Mouse (Mus musculus) spleen, embryonic (tissue): ENCODE measurements at regions not wholly inside any gene's neighbourhood (a gene's known extent, or its start where the extent isn't known, plus 50 kb on each side); places are given as distances from the start of the nearest gene placed in this dataset.

Experiments
- CTCF ChIA-PET: fragments of 350-600 bp; sonication (Branson Sonifier 250); formaldehyde crosslinking; loops from one replicate; lab custom pipeline; 2022; lab: Charles Lee

DNA sequence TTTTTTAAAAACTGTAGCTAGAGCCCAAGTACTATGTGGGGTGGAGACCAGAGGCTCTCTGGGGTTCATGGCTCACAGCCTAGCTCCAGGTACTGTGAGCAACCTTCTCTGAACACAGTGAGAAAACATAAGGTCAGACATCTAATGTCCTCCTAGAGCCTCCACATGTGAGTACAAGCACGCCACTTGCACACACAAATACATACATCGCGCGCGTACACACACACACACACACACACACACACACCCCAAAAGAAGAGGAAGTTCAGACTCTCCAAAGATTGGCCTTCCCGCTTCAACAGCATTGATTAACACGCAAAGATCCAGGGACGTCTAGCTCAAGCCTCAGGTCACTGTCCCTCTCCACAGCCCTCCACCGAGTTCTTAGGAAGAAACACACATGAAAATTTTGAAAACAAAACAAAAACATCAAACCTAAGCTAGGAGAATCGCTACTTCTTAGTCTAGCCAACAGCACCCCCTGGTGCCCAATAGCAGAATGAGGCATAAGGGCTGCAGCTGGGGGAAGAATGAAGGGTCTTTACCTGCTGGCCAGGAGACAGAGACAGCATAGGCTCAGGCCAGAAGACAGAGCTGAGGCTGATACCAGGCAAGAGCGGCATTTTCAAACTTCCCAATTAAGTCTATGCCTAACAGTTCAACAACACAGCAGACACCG lies 90.7 kb upstream of the Usp24 start:
- CTCF ChIA-PET: interaction anchor here (0.7 to 1.0 kb wide), 3 partner anchors 31 to 97 kb away, joined by 3 to 6 read pairs (median 4); no protein-coding TSS in a partner anchor

DNA sequence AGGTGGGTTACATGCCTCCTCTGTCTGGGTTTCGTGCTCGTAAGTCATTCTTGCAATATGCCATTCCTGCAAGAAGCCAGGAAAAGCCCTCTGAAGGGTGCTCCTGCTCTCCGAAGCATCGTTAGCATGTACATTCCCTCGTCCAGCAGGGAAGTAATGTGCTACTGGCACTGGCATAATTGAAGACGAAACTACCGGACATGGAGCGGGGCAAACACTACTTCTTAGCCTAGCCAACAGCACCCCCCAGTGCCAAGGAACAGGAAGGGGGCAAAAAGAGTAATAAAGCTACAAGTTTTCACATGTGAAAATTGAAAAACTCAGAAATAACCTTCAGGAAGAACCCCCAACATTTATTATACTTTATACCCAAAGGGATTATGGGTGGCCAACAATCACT lies 88.6 kb upstream of the Usp24 start:
- CTCF ChIA-PET: interaction anchor here (0.6 kb wide), 1 partner anchor 50 kb away, joined by 8 read pairs; no protein-coding TSS in a partner anchor

DNA sequence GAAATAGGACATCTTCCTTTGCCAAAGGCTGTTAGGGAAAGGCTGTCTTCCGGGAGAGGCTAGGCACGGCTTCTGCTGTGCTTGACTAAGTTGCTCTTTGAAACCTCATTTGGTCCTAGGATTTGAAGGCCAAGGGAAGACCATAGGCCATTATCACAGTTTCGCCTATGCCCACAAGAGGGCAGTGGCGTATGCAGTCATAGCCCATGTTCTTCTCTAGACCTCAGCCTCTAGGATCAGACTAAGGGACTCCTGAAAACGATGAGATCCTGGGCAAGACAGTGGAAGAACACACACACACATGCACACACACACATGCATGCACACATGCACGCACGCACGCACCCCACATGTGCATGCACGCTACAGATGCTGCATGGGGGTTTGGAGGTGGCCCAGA lies 87.5 kb upstream of the Usp24 start:
- CTCF ChIA-PET: no interaction called here

DNA sequence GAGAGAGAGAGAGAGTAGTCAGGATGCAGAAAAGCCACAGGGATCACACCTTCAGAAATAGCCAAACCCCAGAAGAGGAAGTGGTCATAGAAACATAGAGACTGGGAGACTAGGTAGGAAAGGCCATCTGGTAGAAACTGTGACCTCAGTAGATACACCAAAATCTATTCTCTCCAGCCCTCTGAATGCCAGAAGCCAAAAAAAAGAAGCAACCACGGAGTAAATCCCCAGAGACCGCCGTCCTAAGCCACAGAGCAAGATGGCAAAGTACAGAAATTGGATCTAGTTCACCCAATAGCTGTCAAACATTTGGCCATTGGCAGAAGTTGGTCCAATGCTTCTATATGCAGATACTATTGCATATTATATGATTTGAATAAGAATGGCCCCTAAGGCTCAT lies 86.5 kb upstream of the Usp24 start:
- CTCF ChIA-PET: interaction anchor here (0.6 kb wide), 1 partner anchor 106 kb away, joined by 9 read pairs; no protein-coding TSS in a partner anchor

DNA sequence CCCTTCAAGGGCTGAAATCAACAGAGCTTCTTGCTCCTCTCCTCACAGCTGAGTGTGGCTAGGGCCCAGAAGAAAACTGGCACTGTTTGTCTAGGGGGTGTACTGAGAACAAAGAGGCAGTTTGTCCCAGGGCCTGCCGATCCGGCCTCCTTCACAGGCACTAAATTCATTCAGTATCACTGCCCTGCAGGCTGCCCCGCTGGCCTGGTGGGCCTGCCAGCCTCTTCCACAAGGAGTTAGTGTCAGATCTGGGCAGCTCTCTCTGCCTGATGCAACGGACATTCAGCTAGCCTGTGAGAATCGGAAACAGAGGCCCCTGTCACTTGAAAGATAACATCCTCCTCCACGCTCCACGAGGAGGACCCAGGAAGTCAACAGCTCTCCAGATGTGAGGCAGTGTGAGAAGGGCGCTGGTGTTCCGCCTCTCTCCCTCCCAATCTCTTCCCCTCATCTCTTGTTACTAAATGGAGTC lies 83.5 kb upstream of the Usp24 start:
- CTCF ChIA-PET: no interaction called here

DNA sequence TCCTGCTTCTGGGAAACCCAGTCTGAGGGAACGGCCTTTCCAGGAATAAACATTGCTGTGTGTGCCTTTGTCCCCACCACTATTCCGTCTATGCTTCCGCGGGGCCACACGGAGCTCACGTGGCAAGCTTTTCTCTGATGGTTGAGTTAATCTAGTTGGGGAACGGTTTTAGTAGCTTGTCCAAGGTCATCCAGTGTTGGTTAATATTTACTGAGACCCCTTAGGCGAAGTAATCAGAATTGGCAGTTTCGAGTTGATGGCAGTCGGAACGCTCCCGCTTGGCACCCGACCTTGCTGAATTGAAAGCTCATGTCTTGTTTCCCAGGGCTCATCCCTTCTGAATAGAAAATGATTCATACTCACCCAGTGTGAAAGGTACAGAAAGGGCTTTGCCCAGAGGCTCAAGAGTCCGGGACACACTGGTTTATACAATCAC lies 71.6 kb upstream of the Usp24 start:
- CTCF ChIA-PET: no interaction called here

DNA sequence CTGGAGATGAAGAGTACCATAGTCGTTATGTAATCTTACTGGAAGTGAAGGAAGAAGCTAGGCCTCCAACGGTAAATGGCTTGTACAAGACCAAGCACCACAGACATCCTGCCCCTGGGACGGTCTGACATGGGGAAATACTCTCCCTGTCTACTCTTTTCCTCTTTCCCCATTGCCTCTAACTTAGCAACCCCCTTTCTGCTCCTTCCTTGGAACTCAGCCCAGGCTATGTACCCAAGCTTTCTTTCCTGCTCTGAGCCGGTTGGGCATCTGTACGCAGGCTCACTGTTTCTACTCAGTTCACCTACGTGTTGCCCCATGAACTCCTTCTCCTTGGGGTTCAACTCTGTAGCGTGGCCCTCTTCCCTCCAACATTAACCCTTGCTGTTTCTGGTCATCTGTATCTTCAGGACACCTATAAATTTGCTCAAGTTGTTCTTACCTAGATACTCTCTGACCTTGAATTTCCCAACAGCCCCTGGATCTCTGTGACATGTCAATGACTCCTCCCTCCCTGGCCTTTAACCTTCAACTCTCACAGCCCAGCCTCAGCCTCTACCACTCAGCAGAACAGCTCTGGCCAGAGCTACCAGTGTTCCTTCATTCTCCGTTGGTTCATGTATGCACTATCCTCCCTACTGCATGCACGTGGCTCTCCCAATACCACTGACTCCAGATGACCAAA lies 71.0 kb upstream of the Usp24 start:
- CTCF ChIA-PET: interaction anchor here (0.5 kb wide), 1 partner anchor 8 kb away, joined by 3 read pairs; no protein-coding TSS in a partner anchor

DNA sequence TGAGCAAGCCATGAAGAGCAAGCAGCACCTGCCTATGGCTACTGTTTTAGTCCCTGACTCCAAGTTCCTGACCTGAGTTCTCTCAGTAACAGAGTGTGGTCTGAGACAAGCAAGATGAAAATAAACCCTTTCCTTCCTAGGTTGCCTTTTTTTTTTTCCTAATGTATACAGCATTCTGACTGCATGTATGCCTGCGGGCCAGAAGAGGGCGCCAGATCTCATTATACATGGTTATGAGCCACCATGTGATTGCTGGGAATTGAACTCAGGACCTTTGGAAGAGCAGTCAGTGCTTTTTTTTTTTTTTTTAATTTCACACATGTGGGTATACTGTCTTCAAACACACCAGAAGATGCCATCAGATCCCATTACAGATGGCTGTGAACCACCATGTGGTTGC lies 69.3 kb upstream of the Usp24 start:
- CTCF ChIA-PET: interaction anchor here (0.7 kb wide), 1 partner anchor 184 kb away, joined by 13 read pairs; no protein-coding TSS in a partner anchor

DNA sequence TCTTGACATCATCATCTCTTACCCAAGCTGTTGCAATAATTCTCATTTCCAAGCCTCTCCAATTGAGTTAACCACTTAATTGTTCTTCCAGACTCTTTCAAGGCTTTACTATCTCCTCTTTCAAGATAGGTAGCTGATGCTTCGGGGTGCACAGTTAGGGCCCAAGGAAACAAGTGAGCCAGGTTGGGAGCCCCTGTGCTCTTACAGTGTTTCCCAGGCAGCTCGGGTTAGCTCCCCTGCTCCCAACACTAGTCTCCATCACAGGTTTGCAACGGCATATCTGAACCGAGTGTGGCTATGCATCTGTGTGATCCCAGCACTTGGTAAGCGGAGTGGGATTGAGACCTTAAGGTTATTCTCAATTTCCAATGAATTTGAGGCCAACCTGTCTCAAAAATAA lies 68.6 kb upstream of the Usp24 start:
- CTCF ChIA-PET: interaction anchor here (0.7 kb wide), 1 partner anchor 184 kb away, joined by 13 read pairs; no protein-coding TSS in a partner anchor

DNA sequence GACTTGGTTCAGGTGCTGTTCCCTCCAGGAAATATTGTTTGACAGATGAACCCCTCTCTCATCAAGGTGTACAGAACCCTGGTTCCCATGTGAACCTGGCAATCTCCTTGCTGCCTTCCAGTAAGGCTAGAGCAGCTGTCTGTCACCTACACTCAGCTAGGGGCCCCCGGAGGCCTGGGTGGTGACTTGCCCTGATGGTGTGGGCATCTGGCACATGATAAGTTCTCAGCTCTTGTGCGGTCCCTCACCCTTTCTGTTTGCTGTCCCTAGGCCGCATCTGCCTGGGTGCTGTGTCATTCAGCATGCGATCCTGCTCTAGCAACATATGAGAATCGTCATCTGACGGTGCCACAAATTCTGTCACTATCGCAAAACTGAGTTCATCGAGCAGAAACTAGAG lies 67.7 kb upstream of the Usp24 start:
- CTCF ChIA-PET: no interaction called here

DNA sequence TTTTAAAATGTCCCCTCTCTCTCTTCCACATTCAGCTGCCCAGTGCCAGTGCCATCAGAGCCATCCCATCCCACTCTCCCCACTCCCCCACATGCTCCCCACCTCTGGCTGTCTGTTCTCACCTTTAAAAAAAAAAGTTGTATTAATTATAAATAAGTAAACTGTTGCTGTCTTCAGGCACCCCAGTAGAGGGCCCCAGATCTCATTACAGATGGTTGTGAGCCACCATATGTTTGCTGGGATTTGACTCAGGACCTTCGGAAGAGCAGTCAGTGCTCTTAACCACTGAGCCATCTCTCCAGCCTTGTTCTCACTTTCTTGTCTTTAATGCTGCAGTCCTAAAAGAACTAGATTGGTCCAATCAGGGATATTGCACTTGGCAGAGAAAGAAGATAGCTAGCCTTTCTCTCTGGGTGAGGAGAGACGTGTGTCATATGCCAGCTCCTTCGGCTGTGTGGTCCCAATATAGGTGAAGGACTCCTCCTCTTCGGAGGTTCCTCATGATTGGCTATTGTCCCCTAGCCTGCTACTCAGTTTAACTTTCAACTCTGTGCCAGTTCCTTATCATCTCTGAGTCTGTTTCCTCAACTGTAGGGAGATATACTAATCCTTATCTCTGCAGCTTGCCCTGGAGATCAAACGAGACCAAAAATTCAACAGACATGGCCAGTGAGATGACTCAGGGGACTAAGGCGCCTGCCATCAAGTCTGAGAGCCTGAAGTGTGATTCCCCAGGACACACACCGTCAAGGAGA lies 66.8 kb upstream of the Usp24 start:
- CTCF ChIA-PET: no interaction called here

DNA sequence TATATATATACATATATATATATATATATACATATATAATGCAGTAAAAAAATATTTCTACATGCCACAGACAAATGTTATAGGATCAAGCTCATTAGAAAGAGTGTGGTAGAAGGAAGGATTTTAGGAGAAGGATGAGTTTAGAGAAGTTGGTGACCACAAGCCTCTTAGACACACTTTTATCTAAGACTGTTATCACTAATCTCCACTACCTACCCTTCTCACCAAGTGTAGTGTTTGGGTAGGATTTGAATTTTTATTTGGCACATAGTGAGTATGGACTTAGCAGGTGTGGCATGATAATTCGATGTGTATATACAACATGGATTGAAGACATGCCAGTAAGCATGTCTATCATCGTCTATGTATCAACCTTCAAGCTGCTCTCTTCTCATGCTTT lies 66.0 kb upstream of the Usp24 start:
- CTCF ChIA-PET: no interaction called here

DNA sequence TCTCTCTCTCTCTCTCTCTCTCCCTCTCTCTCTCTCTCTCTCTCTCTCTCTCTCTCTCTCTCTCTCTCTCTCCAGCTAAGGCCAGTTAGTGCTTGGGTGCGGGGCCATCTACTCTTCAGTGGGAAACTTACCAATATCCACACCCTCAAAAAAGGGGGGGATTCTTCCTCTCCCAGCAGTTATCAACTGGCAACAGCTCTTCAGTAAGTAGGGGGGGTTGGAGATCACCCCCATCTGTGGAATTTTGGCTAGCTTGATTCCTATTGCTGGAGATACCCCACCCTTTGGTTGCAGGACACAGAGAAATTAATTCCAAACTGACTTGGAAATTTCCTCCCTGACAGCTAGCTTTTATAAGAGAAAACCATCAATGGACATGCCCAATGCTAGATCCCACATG lies 64.6 kb upstream of the Usp24 start:
- CTCF ChIA-PET: interaction anchor here (0.6 kb wide), 1 partner anchor 67 kb away, joined by 3 read pairs; no protein-coding TSS in a partner anchor

DNA sequence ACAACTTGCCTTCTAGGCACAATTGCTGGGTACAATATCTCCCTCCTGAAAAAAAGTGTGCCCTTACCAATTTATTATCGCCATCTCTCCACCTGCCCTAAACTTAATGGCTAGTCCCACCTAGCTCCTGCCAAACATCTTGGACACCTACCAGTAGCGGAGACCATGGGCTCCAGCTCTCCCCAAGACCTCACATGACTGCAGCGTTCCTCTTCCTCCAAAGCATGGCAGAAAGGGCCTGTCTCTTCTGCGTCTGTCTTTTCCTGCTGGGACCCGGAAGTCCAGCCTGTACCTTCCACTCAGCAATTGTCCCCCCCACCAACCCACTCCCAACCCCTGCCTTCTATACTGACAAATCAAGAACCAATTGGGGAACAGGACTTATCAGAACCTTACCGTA lies 63.1 kb upstream of the Usp24 start:
- CTCF ChIA-PET: interaction anchor here (0.6 kb wide), 1 partner anchor 8 kb away, joined by 3 read pairs; no protein-coding TSS in a partner anchor

DNA sequence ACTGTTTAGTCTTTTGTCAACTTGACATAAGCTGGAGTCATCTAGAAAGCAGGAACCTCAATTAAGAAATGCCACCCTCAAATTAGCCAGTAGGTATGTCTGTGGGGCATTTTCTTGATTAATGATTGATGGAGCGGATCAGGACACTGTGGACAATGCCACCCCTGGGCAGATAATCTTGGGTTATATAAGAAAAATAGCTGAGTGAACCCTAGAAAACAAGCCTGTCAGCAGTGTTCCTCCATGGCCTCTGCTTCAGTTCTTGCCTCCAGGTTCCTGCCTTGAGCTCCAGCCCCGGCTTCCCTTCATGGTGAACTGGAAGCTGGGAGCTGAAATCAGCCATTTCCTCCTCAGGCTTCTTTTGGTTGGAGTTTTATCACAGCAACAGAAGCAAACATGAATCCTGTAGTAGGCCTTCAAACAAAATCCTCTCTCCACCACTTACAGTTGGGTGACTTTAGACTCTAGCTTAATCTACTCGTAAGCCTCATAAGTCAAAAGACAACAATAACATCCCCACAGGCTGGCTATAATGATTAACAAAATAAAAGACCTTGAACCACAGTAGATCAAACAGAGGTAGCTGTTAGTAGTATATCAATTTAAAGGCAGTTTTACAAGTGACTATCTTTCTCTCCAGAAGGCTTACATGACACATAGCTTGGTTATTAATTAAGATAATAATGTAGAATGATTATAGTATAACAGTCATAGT lies 61.1 kb upstream of the Usp24 start:
- CTCF ChIA-PET: no interaction called here

DNA sequence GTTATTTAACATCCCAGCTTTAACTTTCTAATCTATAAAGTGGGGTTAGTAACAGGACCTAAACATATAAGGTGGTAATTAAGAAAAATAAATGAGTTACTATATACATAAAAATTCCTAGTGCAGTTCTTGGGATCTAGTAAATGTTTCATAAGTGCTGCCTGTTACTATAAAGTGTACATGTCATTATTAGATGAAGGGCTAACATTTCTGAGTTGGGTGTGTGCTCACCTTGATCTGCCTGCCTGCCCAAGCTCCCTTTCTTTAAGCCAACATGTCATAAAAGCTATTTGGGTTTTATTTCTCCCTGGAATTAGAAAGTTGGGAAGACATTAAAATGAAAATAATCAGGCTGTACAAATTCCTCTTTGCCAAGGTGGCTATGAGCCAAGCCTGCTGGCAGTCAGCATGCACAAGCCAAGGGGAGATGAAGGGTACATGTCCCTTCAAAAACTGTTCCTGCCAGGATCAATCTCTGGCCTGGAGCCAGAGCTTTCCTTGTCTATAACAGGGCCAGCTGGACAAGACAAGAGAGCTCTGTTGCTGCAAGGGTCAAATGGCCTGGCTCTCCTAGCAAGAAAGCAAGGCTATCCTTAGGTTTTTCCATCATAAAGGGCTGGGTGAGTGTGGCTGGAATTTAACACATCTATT lies 59.9 kb upstream of the Usp24 start:
- CTCF ChIA-PET: no interaction called here

DNA sequence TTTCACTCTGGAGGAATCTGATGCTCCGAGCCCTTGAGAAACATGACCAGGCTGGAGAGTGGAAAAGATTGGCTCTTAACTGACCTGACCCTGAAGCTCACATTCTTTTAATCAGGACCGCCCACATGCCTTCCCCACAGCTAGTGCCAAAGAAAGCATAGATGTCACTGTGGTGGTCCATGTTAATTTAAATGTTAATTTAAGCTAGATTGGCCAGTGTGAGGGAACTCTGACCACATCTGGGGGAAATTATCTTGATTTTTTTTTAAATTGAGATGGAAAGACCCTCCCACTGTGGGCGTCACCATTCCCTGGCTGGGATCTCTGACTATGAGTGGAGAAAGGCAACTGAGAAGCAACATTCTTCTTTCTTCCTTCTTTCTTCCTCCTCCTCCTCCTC lies 54.6 kb upstream of the Usp24 start:
- CTCF ChIA-PET: no interaction called here

DNA sequence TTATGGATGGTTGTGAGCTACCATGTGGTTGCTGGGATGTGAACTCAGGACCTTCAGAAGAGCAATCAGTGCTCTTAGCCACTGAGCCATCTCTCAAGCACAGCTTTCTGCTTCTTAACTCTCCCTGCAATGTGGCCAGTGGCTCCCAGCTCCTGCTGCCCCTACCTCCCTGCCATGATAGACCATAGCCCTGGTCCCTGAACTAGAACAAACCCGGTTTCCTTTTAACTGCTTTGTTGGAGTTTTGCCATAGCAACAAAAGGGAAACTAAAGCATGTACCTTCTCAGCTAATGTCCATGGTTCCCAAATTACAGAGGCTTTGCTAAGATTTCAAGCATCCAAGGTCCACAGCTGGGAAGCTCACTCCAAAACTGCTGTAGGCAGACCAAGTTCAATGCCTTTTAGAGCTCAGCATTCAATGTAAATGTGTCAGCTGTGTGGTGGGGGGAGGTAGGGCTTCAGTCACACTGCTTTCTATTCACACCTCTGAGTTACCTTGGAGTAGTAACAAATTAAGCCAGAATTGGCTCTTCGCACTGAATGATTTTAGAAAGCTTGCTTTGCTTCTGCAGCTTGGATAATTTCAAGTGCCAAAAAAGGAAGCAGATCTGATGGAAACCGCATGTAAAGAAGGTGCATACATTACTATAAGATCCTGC lies 54.0 kb upstream of the Usp24 start:
- CTCF ChIA-PET: no interaction called here

DNA sequence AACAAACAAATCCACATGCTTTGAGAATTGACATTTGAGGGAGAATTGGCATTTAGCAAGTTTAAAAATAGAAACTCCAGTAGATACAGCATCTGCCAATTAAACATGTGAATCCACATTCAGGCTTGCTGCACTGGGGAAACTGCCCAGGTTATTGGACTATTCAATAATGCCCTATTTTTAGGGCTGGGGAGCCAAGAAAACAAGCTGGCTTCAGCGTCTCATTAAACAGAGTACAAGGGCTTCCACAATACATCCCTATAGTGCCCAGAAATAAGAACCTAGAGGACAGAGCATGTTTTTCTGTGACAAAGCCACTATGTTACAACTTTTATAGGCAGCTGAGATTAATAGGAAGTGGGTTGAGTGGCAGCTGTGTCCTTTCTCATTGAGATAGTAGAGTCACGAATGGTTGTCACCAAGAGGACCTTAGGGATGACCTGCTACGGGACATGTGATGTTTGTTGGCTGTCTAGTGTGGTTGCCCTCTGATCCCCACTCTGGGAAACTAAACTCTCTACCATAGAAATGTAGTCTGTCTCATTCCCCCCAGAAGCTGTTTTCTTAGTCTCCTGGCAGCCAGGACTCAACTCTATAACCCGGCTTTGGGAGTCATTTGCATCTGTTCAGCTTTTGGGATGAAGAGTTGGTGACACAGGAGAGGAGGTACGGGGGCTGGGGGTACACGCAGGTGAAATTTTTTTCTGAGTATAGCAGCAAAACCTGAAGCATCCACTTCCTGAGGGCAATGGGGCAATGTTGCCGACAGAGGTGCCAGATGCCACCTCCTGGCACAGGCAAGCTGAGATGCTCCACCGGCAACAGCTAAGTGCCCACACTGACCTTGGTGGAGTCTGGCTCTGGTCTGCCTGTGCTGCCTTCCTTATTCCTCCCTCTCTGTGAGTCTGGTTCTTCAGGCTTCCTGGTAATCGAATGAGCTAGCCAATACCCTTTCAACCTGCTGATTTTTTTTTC lies 53.0 kb upstream of the Usp24 start:
- CTCF ChIA-PET: no interaction called here
